Mouse (Mus musculus) forebrain, embryonic 13.5 days (tissue): ENCODE measurements around the gene March5. TPM values are rescaled to one million over a fixed set of nuclear protein-coding genes. Genes with fewer than 3 reads are reported as not detected.
A peak's percentile ranks its signal among the peaks of the same experiment; 100 is the strongest.

Experiments
- ATAC-seq: fragments of 200-750 bp; cut with Nextera tagmentation; 2 replicates; pipeline ENCODE4 v1.8.0; 2017
- H3K27ac ChIP-seq: fragments of 300-500 bp; sonication (generic); 2 replicates; pipeline ENCODE4 v1.5.1; 2015; ENCODE audit warnings: inconsistent platforms, mild to moderate bottlenecking, moderate library complexity
- H3K27me3 ChIP-seq: fragments of 300-500 bp; sonication (generic); 2 replicates; pipeline ENCODE4 v1.6.1; 2015; ENCODE audit warnings: mild to moderate bottlenecking, inconsistent platforms
- H3K36me3 ChIP-seq: fragments of 300-500 bp; sonication (generic); 2 replicates; pipeline ENCODE4 v1.6.1; 2015; ENCODE audit warnings: mild to moderate bottlenecking, inconsistent platforms; ENCODE audit not compliant: poor library complexity, severe bottlenecking
- H3K4me1 ChIP-seq: fragments of 300-500 bp; sonication (generic); 2 replicates; pipeline ENCODE4 v1.6.1; 2015; ENCODE audit warnings: inconsistent platforms
- H3K4me2 ChIP-seq: fragments of 300-500 bp; sonication (generic); 2 replicates; pipeline ENCODE4 v1.6.1; 2015; ENCODE audit warnings: inconsistent platforms, mild to moderate bottlenecking, moderate library complexity
- H3K4me3 ChIP-seq: fragments of 300-500 bp; sonication (generic); 2 replicates; pipeline ENCODE4 v1.5.1; 2015; ENCODE audit warnings: mild to moderate bottlenecking, inconsistent platforms
- H3K9ac ChIP-seq: fragments of 300-500 bp; sonication (generic); 2 replicates; pipeline ENCODE4 v1.6.1; 2015; ENCODE audit warnings: mild to moderate bottlenecking, inconsistent platforms
- H3K9me3 ChIP-seq: fragments of 300-500 bp; sonication (generic); replicated peaks from 2 replicates; pipeline ENCODE4 v1.6.1; 2016; ENCODE audit warnings: inconsistent platforms
- WGBS: fragments of 180-500 bp; shearing (Covaris S2); methylation state at CpG from one replicate; pipeline ENCODE4 v1.1.7; 2015; 5-methylcytosine and 5-hydroxymethylcytosine counted together
- polyA plus RNA-seq: library from polyadenylated mRNA; unstranded; fragments of >200 nt; fragmentation: Nextera tagmentation; extraction: Ambion mirVana; gene quantifications from 2 replicates; pipeline ENCODE4 v1.2.1, GENCODE M21; 2015

The March5 gene
- polyA plus RNA-seq, 1 experiment from 2014 or later = 139 TPM

- Histone ChIP-seq H3K27me3 (peaks cover 2% of the 10 kb centered on the region; the same call in 1 of the 2 replicates), H3K9me3 (peaks cover 4% of the 10 kb centered on the region; the same call in 1 of the 2 replicates), H3K27ac (no peak overlapping the region), H3K4me2 (no peak overlapping the region), H3K36me3 (no peaks in the 10 kb centered on the region), H3K4me3 (no peak overlapping the region), H3K9ac (no peak overlapping the region), H3K4me1 (0 out of 2 replicates have a peak, but pooled peaks cover 5% of the 10 kb centered on the region)
- no peak for ATAC-seq
- WGBS = 40% methylated on average over 2 of the region's 2 CpGs
Measured at GRCm38 (mm10) chr19:37242707-37243106, 35.4 kb downstream of the March5 start.

- Histone ChIP-seq H3K36me3 (no peaks in the 10 kb centered on the region), H3K4me3 (no peak overlapping the region), H3K4me1 (no peaks in the 10 kb centered on the region), H3K9me3 (peaks cover 4% of the 10 kb centered on the region; the same call in 1 of the 2 replicates), H3K27me3 (no peaks in the 10 kb centered on the region), H3K27ac (no peak overlapping the region), H3K9ac (no peak overlapping the region), H3K4me2 (no peak overlapping the region)
- WGBS = 52% methylated on average over 3 of the region's 3 CpGs
- no peak for ATAC-seq
Measured at GRCm38 (mm10) chr19:37246859-37247258, 39.5 kb downstream of the March5 start.

DNA sequence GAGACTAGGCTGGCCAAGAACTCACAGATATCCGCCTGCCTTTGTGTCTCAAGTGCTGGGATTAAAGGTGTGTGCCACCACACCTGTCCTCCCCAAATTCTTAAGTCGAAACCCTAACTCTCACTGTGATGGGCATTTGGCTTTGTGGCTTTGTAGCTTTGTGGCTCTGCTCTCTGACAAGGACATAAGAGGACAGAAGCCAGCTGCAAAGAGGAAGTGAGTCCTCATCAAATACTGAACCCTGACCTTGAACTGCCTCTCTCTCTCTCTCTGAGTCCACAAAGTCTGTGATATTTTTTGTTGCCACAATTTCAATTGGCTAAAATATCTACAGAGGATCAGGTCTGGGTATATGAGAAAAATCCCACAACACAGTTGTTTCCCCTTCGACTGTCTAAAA is 40.9 kb downstream of the March5 start:
- Histone ChIP-seq H3K4me3 (no peak overlapping the region), H3K9me3 (peaks cover 4% of the 10 kb centered on the region; the same call in 1 of the 2 replicates), H3K27me3 (no peaks in the 10 kb centered on the region), H3K9ac (no peak overlapping the region), H3K36me3 (no peaks in the 10 kb centered on the region), H3K27ac (no peak overlapping the region), H3K4me1 (no peaks in the 10 kb centered on the region), H3K4me2 (no peak overlapping the region)
- ATAC-seq = no peak
- WGBS = 83% methylated on average over 3 of the region's 3 CpGs

DNA sequence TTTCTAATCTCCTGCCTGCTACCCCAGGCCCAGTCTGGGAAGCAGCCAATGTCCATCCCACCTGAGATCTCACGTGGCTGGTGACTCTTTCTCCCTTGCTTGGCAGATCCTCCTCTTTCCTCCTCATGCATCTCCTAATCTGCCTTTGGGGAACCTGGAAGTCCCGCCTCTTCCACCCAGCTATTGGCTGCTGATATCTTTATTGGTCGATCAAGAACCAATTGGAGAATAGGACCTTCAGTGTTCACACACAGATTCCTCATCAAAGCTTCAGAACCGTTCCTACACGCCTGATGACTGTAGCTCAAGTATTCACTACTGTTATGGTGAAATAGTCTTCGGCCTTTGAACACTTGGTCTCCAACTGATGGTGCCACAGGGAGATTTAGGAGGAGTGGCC is 44.8 kb downstream of the March5 start:
- no peak overlapping the region for H3K4me2 ChIP-seq
- H3K27me3 ChIP-seq = no peaks in the 10 kb centered on the region
- no peak overlapping the region for H3K27ac ChIP-seq
- H3K4me3 ChIP-seq = no peak overlapping the region
- H3K4me1 ChIP-seq = no peaks in the 10 kb centered on the region
- no peaks in the 10 kb centered on the region for H3K36me3 ChIP-seq
- 63% methylated on average over 6 of the region's 6 CpGs for WGBS
- no peak for ATAC-seq
- H3K9ac ChIP-seq = no peak overlapping the region
- no peaks in the 10 kb centered on the region for H3K9me3 ChIP-seq

- H3K9ac ChIP-seq = no peak overlapping the region
- ATAC-seq = no peak
- no peaks in the 10 kb centered on the region for H3K36me3 ChIP-seq
- H3K4me3 ChIP-seq = no peak overlapping the region
- H3K27me3 ChIP-seq = no peaks in the 10 kb centered on the region
- no peak overlapping the region for H3K4me2 ChIP-seq
- no peak overlapping the region for H3K27ac ChIP-seq
- H3K9me3 ChIP-seq = no peaks in the 10 kb centered on the region
- WGBS = 91% methylated on average over 9 of the region's 9 CpGs
- H3K4me1 ChIP-seq = no peaks in the 10 kb centered on the region
Measured at GRCm38 (mm10) chr19:37255321-37255720, 48.0 kb downstream of the March5 start.

DNA sequence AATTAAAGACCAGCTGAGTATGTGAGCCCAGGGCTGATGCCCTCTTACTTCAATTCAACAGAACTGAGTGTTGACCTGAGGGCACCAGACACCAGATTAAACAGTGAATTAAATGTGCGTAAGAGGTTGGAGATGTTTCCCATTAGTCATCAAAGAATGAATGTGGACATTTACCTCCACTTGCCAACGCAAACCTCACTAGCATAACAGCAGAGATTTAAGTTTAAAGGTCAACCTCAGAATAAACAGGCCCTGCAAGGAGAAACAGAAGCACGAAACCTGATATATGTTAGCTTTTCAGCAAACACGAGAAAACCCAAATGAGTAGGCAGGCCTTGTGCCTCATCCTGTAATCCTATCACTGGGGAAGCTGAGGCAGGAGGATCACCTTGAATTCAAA is 55.0 kb downstream of the March5 start:
- H3K4me2 ChIP-seq = no peak overlapping the region
- ATAC-seq = no peak
- no peaks in the 10 kb centered on the region for H3K9me3 ChIP-seq
- H3K27ac ChIP-seq = no peak overlapping the region
- no peak overlapping the region for H3K4me3 ChIP-seq
- H3K4me1 ChIP-seq = peaks cover 10% of the 10 kb centered on the region; the same call in 1 of the 2 replicates
- no peaks in the 10 kb centered on the region for H3K36me3 ChIP-seq
- 88% methylated on average over 4 of the region's 4 CpGs for WGBS
- no peak overlapping the region for H3K9ac ChIP-seq
- H3K27me3 ChIP-seq = no peaks in the 10 kb centered on the region

- H3K9me3 ChIP-seq = no peaks in the 10 kb centered on the region
Measured at GRCm38 (mm10) chr19:37263566-37263942, 56.2 kb downstream of the March5 start.

GRCm38 (mm10) chr19:37263943-37264897 is 56.9 kb downstream of the March5 start:
- H3K36me3 ChIP-seq = peaks cover 12% of the 10 kb centered on the region
- WGBS = 51% methylated on average over 23 of the region's 23 CpGs
- no peaks in the 10 kb centered on the region for H3K27me3 ChIP-seq
- no peaks in the 10 kb centered on the region for H3K9me3 ChIP-seq
- ATAC-seq = no peak
- H3K4me2 ChIP-seq = 0 out of 2 replicates have a peak overlapping the region, but pooled peaks have one; percentile 7
- no peak overlapping the region for H3K27ac ChIP-seq
- H3K4me3 ChIP-seq = no peak overlapping the region
- peaks cover 10% of the 10 kb centered on the region; the same call in 1 of the 2 replicates for H3K4me1 ChIP-seq
- no peak overlapping the region for H3K9ac ChIP-seq

More at GRCm38 (mm10) chr19:37263566-37263942, 56.2 kb downstream of the March5 start:
- WGBS = 67% methylated on average over 8 of the region's 8 CpGs
- H3K4me3 ChIP-seq = no peak overlapping the region
- H3K4me1 ChIP-seq = peaks cover 10% of the 10 kb centered on the region; the same call in 1 of the 2 replicates
- H3K9ac ChIP-seq = no peak overlapping the region
- H3K27me3 ChIP-seq = no peaks in the 10 kb centered on the region
- no peak for ATAC-seq
- H3K27ac ChIP-seq = no peak overlapping the region
- no peak overlapping the region for H3K4me2 ChIP-seq
- peaks cover 5% of the 10 kb centered on the region for H3K36me3 ChIP-seq

DNA sequence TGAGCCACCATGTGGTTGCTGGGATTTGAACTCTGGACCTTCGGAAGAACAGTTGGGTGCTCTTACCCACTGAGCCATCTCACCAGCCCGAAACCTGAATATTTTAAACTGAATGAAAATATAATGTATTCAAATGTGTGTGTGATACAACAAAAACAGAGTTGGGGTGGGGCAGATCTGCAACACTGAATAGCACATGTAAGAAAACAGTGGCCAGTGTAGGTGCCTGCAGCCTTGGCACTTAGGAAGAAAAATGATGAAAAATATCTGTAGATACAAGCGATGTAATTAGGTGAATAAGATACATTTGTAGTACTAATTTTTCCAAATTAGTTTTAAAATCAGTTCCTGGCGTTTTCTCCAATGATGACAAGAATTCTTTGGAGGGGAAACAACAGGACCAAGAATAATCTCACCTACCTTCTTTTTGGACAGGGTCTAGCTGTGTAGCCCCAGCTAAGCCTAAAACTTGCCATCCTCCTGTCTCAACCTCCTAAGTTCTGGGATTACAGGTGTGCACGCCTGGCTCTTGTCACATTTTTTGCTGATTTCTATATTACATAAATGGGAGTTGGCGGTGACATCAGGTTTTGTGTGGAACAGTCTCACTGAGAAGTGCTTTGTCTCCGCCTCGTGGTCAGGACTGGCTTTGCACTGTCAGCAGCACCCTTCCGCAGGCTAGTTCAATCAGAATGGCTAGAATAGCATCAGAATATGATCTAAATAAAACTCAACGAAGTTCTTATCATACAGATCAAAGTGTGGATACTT is 58.2 kb downstream of the March5 start:
- Histone ChIP-seq H3K9ac (no peak overlapping the region), H3K27ac (no peak overlapping the region), H3K27me3 (no peaks in the 10 kb centered on the region), H3K4me3 (no peak overlapping the region), H3K4me2 (no peak overlapping the region), H3K4me1 (peaks cover 10% of the 10 kb centered on the region; the same call in 1 of the 2 replicates), H3K9me3 (no peaks in the 10 kb centered on the region), H3K36me3 (peaks cover 17% of the 10 kb centered on the region)
- ATAC-seq = peak; percentile 88
- 32% methylated on average over 10 of the region's 10 CpGs for WGBS

- no peak overlapping the region for H3K4me2 ChIP-seq
- H3K27ac ChIP-seq = no peak overlapping the region
- H3K9me3 ChIP-seq = no peaks in the 10 kb centered on the region
- 92% methylated on average over 16 of the region's 16 CpGs for WGBS
- peaks cover 4% of the 10 kb centered on the region; the same call in 1 of the 2 replicates for H3K4me1 ChIP-seq
- no peaks in the 10 kb centered on the region for H3K27me3 ChIP-seq
- H3K9ac ChIP-seq = no peak overlapping the region
- ATAC-seq = no peak
- peaks cover 25% of the 10 kb centered on the region for H3K36me3 ChIP-seq
- no peak overlapping the region for H3K4me3 ChIP-seq
Measured at GRCm38 (mm10) chr19:37269106-37269505, 61.8 kb downstream of the March5 start.
